ENCODE assay signal across 11 mouse cellular contexts in genomic region chr4:125119070-125119469, GRCm38 (mm10). TPM values are rescaled to one million over a fixed set of nuclear protein-coding genes. Genes with fewer than 3 reads are reported as not detected.
DNase-seq lines count a peak whose midpoint lies in the region; ATAC-seq and TF ChIP-seq lines count a peak whose summit lies in the region.
"Had no signal": no experiment of that assay in that cellular context is flagged by ENCODE, and none has a peak within 500 bp of the region (broad histone marks: within the 10 kb centered on the region; RNA-seq: fewer than 3 reads in every experiment).

No protein-coding gene starts in this region.

- 40% methylated on average over 10 of the region's 10 CpGs for WGBS in hindbrain, postnatal 0 days
- WGBS in hindbrain, embryonic 12.5 days: 31% methylated on average over 10 of the region's 10 CpGs
- 57% methylated on average over 10 of the region's 10 CpGs for WGBS in thymus, adult 2 months

- H3K4me3 ChIP-seq in hindbrain, postnatal 0 days (ENCODE audit: low read length): no peak overlapping the region
- no peak overlapping the region for H3K4me3 ChIP-seq in hindbrain, embryonic 12.5 days
- H3K4me3 ChIP-seq in thymus, adult 2 months (ENCODE audit: control insufficient read depth, insufficient read depth, low read length): no peak overlapping the region
- no peak overlapping the region for H3K4me3 ChIP-seq in embryonic fibroblast, embryonic 13.5 days (ENCODE audit: insufficient read depth, low read length)
- H3K4me3 ChIP-seq: heart, embryonic 10.5 days had no signal

- TF ChIP-seq CTCF in hindbrain, postnatal 0 days (IDR thresholded peaks at IDR 0.05; ENCODE audit: low read depth): peak; percentile 57
- TF ChIP-seq CTCF in thymus, adult 2 months (IDR thresholded peaks at IDR 0.05; ENCODE audit: borderline replicate concordance, control insufficient read depth, extremely low read depth, insufficient read depth, low read length, poor library complexity): no peak
- peak; percentile 22; the same call in 1 of the 2 replicates for TF ChIP-seq CTCF in embryonic fibroblast, embryonic 13.5 days (IDR thresholded peaks at IDR 0.05; ENCODE audit: borderline replicate concordance, insufficient read depth, low read length)

- DNase-seq in hindbrain, postnatal 0 days (ENCODE audit: low spot score): peak; percentile 31
- peak; percentile 25 for DNase-seq in thymus, adult 2 months
- DNase-seq in thymus, postnatal 10 days (ENCODE audit: low spot score in 2 of 2): no peak
- peak; percentile 59 for DNase-seq in thymus, postnatal 4 days
- DNase-seq in gastrocnemius, postnatal 36 days: no peak
- no peak for DNase-seq in right cerebral cortex, adult 18-20 months

- no peaks in the 10 kb centered on the region for H3K36me3 ChIP-seq in hindbrain, postnatal 0 days (ENCODE audit: insufficient read depth, low read length)
- no peaks in the 10 kb centered on the region for H3K36me3 ChIP-seq in hindbrain, embryonic 12.5 days
- H3K36me3 ChIP-seq in thymus, adult 2 months (ENCODE audit: control insufficient read depth, insufficient read depth, low read length): peaks cover 27% of the 10 kb centered on the region

- H3K27me3 ChIP-seq in hindbrain, postnatal 0 days (ENCODE audit: insufficient read depth, low read length): no peaks in the 10 kb centered on the region
- peaks cover 2% of the 10 kb centered on the region; the same call in 1 of the 2 replicates for H3K27me3 ChIP-seq in hindbrain, embryonic 12.5 days
- H3K27me3 ChIP-seq in thymus, adult 2 months (ENCODE audit: control insufficient read depth, insufficient read depth, low read length): no peaks in the 10 kb centered on the region

- H3K27ac ChIP-seq in hindbrain, postnatal 0 days: no peak overlapping the region
- no peak overlapping the region for H3K27ac ChIP-seq in hindbrain, embryonic 12.5 days
- peak overlapping the region; percentile 86; the same call in 1 of the 2 replicates for H3K27ac ChIP-seq in thymus, adult 2 months (ENCODE audit: control insufficient read depth, insufficient read depth, low read length)
- no peak overlapping the region for H3K27ac ChIP-seq in embryonic fibroblast, embryonic 13.5 days (ENCODE audit: insufficient read depth, low read length)
- H3K27ac ChIP-seq: heart, embryonic 10.5 days had no signal

- TF ChIP-seq POLR2A in thymus, adult 2 months (IDR thresholded peaks at IDR 0.05; ENCODE audit: control insufficient read depth, extremely low read depth, insufficient read depth, low read length, poor library complexity): no peak
- no peak for TF ChIP-seq POLR2A in embryonic fibroblast, embryonic 13.5 days (IDR thresholded peaks at IDR 0.05; ENCODE audit: low read depth, low read length)

- no peak overlapping the region for H3K4me2 ChIP-seq in hindbrain, postnatal 0 days (ENCODE audit: low read depth, low read length)
- H3K4me2 ChIP-seq in hindbrain, embryonic 12.5 days (replicated peaks): no peak overlapping the region
- H3K4me2 ChIP-seq: liver, embryonic 11.5 days had no signal

- no peak for ATAC-seq in hindbrain, postnatal 0 days
- ATAC-seq in hindbrain, embryonic 12.5 days (ENCODE audit: low FRiP score): no peak
- ATAC-seq: intestine, embryonic 16.5 days had no signal

- H3K9me3 ChIP-seq in hindbrain, postnatal 0 days (ENCODE audit: low read length): no peaks in the 10 kb centered on the region
- H3K9me3 ChIP-seq in hindbrain, embryonic 12.5 days (replicated peaks): no peaks in the 10 kb centered on the region
- H3K9me3 ChIP-seq: heart, embryonic 10.5 days had no signal

- H3K4me1 ChIP-seq in hindbrain, postnatal 0 days (ENCODE audit: insufficient read depth, low read length): peaks cover 12% of the 10 kb centered on the region; the same call in 1 of the 2 replicates
- peaks cover 32% of the 10 kb centered on the region for H3K4me1 ChIP-seq in hindbrain, embryonic 12.5 days
- H3K4me1 ChIP-seq in thymus, adult 2 months (replicated peaks; ENCODE audit: control insufficient read depth, insufficient read depth, low read length): peaks cover 77% of the 10 kb centered on the region
- H3K4me1 ChIP-seq in embryonic fibroblast, embryonic 13.5 days (ENCODE audit: control insufficient read depth, insufficient read depth, low read length): peaks cover 34% of the 10 kb centered on the region

- H3K9ac ChIP-seq in hindbrain, postnatal 0 days (replicated peaks; ENCODE audit: low read length): no peak overlapping the region
- no peak overlapping the region for H3K9ac ChIP-seq in hindbrain, embryonic 12.5 days

- intact Hi-C loops in gastrocnemius, postnatal 36 days (cut with DNase I): no loop called here

RNA-seq across cellular contexts. Expression of gene Zc3h12a, which starts 8.6 kb away (rescaled TPM):
- not detected in 2 replicates for total RNA-seq in hindbrain, postnatal 0 days (2014; rRNA removed)
- polyA plus RNA-seq in hindbrain, postnatal 0 days (2015; fragmentation: Nextera tagmentation; extraction: Ambion mirVana): 0.16 and 0.31 TPM in 2 replicates
- polyA plus RNA-seq in hindbrain, embryonic 12.5 days (2016; fragmentation: Nextera tagmentation; extraction: Ambion mirVana): 0.40 and 0.50 TPM in 2 replicates
- 27.4 and 28.7 TPM in 2 replicates for polyA plus RNA-seq in thymus, adult 2 months (2012; rRNA removed)
- 6.0 and 8.9 TPM in 2 replicates for polyA plus RNA-seq in embryonic fibroblast, embryonic 13.5 days (2011; ENCODE audit: insufficient read length, low read depth, missing spikeins)
- total RNA-seq in gastrocnemius, postnatal 36 days (2021): 1 to 10 TPM; 1.9 to 3.0 TPM

RNA-seq across cellular contexts. Expression of gene Meaf6, which starts 34.1 kb away (rescaled TPM):
- 47.0 and 50.4 TPM in 2 replicates for total RNA-seq in hindbrain, postnatal 0 days (2014; rRNA removed)
- polyA plus RNA-seq in hindbrain, postnatal 0 days (2015; fragmentation: Nextera tagmentation; extraction: Ambion mirVana): 131 and 133 TPM in 2 replicates
- 118 and 130 TPM in 2 replicates for polyA plus RNA-seq in hindbrain, embryonic 12.5 days (2016; fragmentation: Nextera tagmentation; extraction: Ambion mirVana)
- polyA plus RNA-seq in thymus, adult 2 months (2012; rRNA removed): 26.4 and 30.7 TPM in 2 replicates
- polyA plus RNA-seq in embryonic fibroblast, embryonic 13.5 days (2011; ENCODE audit: insufficient read length, low read depth, missing spikeins): 21.8 and 35.7 TPM in 2 replicates
- 10 to 100 TPM in 1 of 2 experiments, 1 to 10 TPM in 1; 7.6 to 10.5 TPM for total RNA-seq in gastrocnemius, postnatal 36 days (2021)

RNA-seq across cellular contexts. Expression of gene Snip1, which starts 52.6 kb away (rescaled TPM):
- total RNA-seq in hindbrain, postnatal 0 days (2014; rRNA removed): 29.2 and 35.0 TPM in 2 replicates
- 15.7 and 16.3 TPM in 2 replicates for polyA plus RNA-seq in hindbrain, postnatal 0 days (2015; fragmentation: Nextera tagmentation; extraction: Ambion mirVana)
- 32.6 and 33.4 TPM in 2 replicates for polyA plus RNA-seq in hindbrain, embryonic 12.5 days (2016; fragmentation: Nextera tagmentation; extraction: Ambion mirVana)
- 20.5 and 22.5 TPM in 2 replicates for polyA plus RNA-seq in thymus, adult 2 months (2012; rRNA removed)
- 15.5 and 16.8 TPM in 2 replicates for polyA plus RNA-seq in embryonic fibroblast, embryonic 13.5 days (2011; ENCODE audit: insufficient read length, low read depth, missing spikeins)
- total RNA-seq in gastrocnemius, postnatal 36 days (2021): 1 to 10 TPM; 3.5 to 4.1 TPM

RNA-seq across cellular contexts. Expression of gene Dnali1, which starts 53.6 kb away (rescaled TPM):
- 0.73 and 2.4 TPM in 2 replicates for total RNA-seq in hindbrain, postnatal 0 days (2014; rRNA removed)
- 1.4 and 1.5 TPM in 2 replicates for polyA plus RNA-seq in hindbrain, postnatal 0 days (2015; fragmentation: Nextera tagmentation; extraction: Ambion mirVana)
- polyA plus RNA-seq in hindbrain, embryonic 12.5 days (2016; fragmentation: Nextera tagmentation; extraction: Ambion mirVana): 1.2 and 1.7 TPM in 2 replicates
- 0.22 and 0.57 TPM in 2 replicates for polyA plus RNA-seq in thymus, adult 2 months (2012; rRNA removed)
- not detected in 2 replicates for polyA plus RNA-seq in embryonic fibroblast, embryonic 13.5 days (2011; ENCODE audit: insufficient read length, low read depth, missing spikeins)
- not detected for total RNA-seq in gastrocnemius, postnatal 36 days (2021)
- polyA plus RNA-seq: intestine, embryonic 16.5 days had no signal

Comparison
In these comparisons a context has a peak if more than half of its experiments do, and no peak if none do; other contexts are left out.
1. DNase-seq: peak in hindbrain, postnatal 0 days (single experiment), thymus, adult 2 months (single experiment) and thymus, postnatal 4 days (single experiment); none in thymus, postnatal 10 days (0 of 2), gastrocnemius, postnatal 36 days (0 of 2) and right cerebral cortex, adult 18-20 months (single experiment).